Mouse (Mus musculus) testis, adult 2 months (tissue): Measurements from ENCODE around the gene Ccdc142. TPM values are rescaled to one million over a fixed set of nuclear protein-coding genes. Genes with fewer than 3 reads are reported as not detected.

Experiments used
- H3K27ac ChIP-seq: fragments of 200-500 bp; 2 replicates; pipeline ENCODE4 v1.5.1; 2012; ENCODE audit warnings: low read depth, low read length; ENCODE audit not compliant: control insufficient read depth, insufficient read depth
- H3K27me3 ChIP-seq: fragments of 200-500 bp; 2 replicates; pipeline ENCODE4 v1.6.1; 2012; ENCODE audit warnings: mild to moderate bottlenecking, low read length, moderate library complexity; ENCODE audit not compliant: control insufficient read depth, insufficient read depth
- H3K36me3 ChIP-seq: fragments of 200-500 bp; 2 replicates; pipeline ENCODE4 v1.6.1; 2012; ENCODE audit warnings: mild to moderate bottlenecking, low read length; ENCODE audit not compliant: control insufficient read depth, insufficient read depth
- H3K4me1 ChIP-seq: fragments of 200-500 bp; 2 replicates; pipeline ENCODE4 v1.6.1; 2012; ENCODE audit warnings: low read length; ENCODE audit not compliant: control insufficient read depth, insufficient read depth
- H3K4me3 ChIP-seq: fragments of 200-500 bp; 2 replicates; pipeline ENCODE4 v1.5.1; 2012; ENCODE audit warnings: low read depth, mild to moderate bottlenecking, low read length, moderate library complexity, mixed read lengths; ENCODE audit not compliant: control insufficient read depth
- CTCF ChIP-seq: fragments of 200-500 bp; IDR thresholded peaks from 2 replicates; pipeline ENCODE4 v1.5.1; 2012; ENCODE audit warnings: low read depth, mild to moderate bottlenecking, inconsistent platforms, low read length, moderate library complexity; ENCODE audit not compliant: control insufficient read depth, insufficient read depth, insufficient replicate concordance
- POLR2A ChIP-seq: fragments of 200-500 bp; IDR thresholded peaks from 2 replicates; pipeline ENCODE4 v1.6.1; 2012; ENCODE audit warnings: low read depth, mild to moderate bottlenecking, inconsistent platforms, low read length, moderate library complexity; ENCODE audit not compliant: control insufficient read depth
- polyA plus RNA-seq: library from polyadenylated mRNA; depleted of rRNA; stranded (reverse); fragments of >200 nt; gene quantifications from 2 replicates; pipeline ENCODE4 v1.2.3, GENCODE M21; 2012

Ccdc142 gene
- polyA plus RNA-seq, 1 experiment: 5.7 TPM

GRCm38 (mm10) chr6:83065995-83066394 lies 35.4 kb upstream of the Ccdc142 start:
- Histone ChIP-seq H3K4me3 (no peak overlapping the region), H3K27ac (no peak overlapping the region), H3K27me3 (peaks cover 2% of the 10 kb centered on the region; the same call in 1 of the 2 replicates)

GRCm38 (mm10) chr6:83066441-83066840 lies 35.0 kb upstream of the Ccdc142 start:
- peaks cover 3% of the 10 kb centered on the region; the same call in 1 of the 2 replicates for H3K27me3 ChIP-seq
- H3K36me3 ChIP-seq: no peaks in the 10 kb centered on the region
- peaks cover 11% of the 10 kb centered on the region for H3K4me1 ChIP-seq
- no peak for TF ChIP-seq CTCF
- no peak for TF ChIP-seq POLR2A
- no peak overlapping the region for H3K27ac ChIP-seq
- no peak overlapping the region for H3K4me3 ChIP-seq

More at GRCm38 (mm10) chr6:83065995-83066394, 35.4 kb upstream of the Ccdc142 start:
- H3K4me1 ChIP-seq: peaks cover 9% of the 10 kb centered on the region
- no peaks in the 10 kb centered on the region for H3K36me3 ChIP-seq
- TF ChIP-seq CTCF (no peak), POLR2A (no peak)

- no peak overlapping the region for H3K4me3 ChIP-seq
- H3K27me3 ChIP-seq: peaks cover 3% of the 10 kb centered on the region; the same call in 1 of the 2 replicates
- H3K4me1 ChIP-seq: peaks cover 12% of the 10 kb centered on the region
- TF ChIP-seq CTCF (no peak), POLR2A (no peak)
- no peaks in the 10 kb centered on the region for H3K36me3 ChIP-seq
- H3K27ac ChIP-seq: no peak overlapping the region
Observed at GRCm38 (mm10) chr6:83068221-83068620, 33.2 kb upstream of the Ccdc142 start.

GRCm38 (mm10) chr6:83068706-83069487 lies 32.5 kb upstream of the Ccdc142 start:
- peaks cover 3% of the 10 kb centered on the region; the same call in 1 of the 2 replicates for H3K27me3 ChIP-seq
- H3K27ac ChIP-seq: no peak overlapping the region
- no peaks in the 10 kb centered on the region for H3K36me3 ChIP-seq
- H3K4me1 ChIP-seq: peaks cover 12% of the 10 kb centered on the region
- no peak overlapping the region; the same call in 1 of the 2 replicates for H3K4me3 ChIP-seq
- TF ChIP-seq POLR2A (no peak), CTCF (no peak)

GRCm38 (mm10) chr6:83069488-83070246 lies 31.7 kb upstream of the Ccdc142 start:
- Histone ChIP-seq H3K4me1 (peaks cover 12% of the 10 kb centered on the region), H3K27ac (no peak overlapping the region), H3K36me3 (no peaks in the 10 kb centered on the region), H3K27me3 (peaks cover 3% of the 10 kb centered on the region; the same call in 1 of the 2 replicates), H3K4me3 (peak overlapping the region; percentile 6; the same call in 1 of the 2 replicates)
- TF ChIP-seq POLR2A (no peak), CTCF (no peak)

GRCm38 (mm10) chr6:83070247-83070310 lies 31.3 kb upstream of the Ccdc142 start, which contains the start of gene Tlx2:
TSS of gene Tlx2 (minus strand) at chr6:83070293.
- TF ChIP-seq CTCF (no peak), POLR2A (no peak)
- no peak within 1 kb of the TSS for H3K27ac ChIP-seq
- peak within 1 kb of the TSS; percentile 9; the same call in 1 of the 2 replicates for H3K4me3 ChIP-seq
- peaks cover 3% of the 10 kb centered on the region; the same call in 1 of the 2 replicates for H3K27me3 ChIP-seq
- no peaks in the 10 kb centered on the region for H3K36me3 ChIP-seq
- peaks cover 12% of the 10 kb centered on the region for H3K4me1 ChIP-seq
